Mouse (Mus musculus) skeletal muscle tissue, adult 2 months (tissue): Measurements from ENCODE around the gene Ndufa4l2.

Source experiments
- DNase-seq: peaks from one replicate; pipeline ENCODE4 v3.0.0-alpha.2; 2012; ENCODE audit warnings: low read depth, low spot score

Ndufa4l2 gene

DNA sequence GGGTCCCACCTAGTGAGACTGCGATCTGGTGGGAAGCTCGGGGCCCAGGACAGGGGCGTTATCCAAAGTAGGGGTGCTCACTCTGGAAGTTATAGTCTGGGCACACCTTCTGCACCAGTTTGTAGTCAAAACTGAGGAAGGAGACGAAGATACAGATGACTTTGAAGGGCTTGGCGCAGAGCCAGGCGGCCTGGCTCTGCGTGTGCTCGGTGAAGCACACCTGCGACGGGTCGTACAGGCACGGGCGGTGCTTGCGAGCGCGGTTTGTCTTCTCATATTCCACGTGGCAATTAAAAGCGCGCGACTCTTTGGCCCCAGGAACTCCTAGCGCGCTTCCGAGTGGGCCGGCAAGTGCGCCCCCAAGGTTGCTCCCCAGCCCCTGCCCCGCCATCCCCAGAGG lies 11.3 kb downstream of the Ndufa4l2 start:
- no peak for DNase-seq

DNA sequence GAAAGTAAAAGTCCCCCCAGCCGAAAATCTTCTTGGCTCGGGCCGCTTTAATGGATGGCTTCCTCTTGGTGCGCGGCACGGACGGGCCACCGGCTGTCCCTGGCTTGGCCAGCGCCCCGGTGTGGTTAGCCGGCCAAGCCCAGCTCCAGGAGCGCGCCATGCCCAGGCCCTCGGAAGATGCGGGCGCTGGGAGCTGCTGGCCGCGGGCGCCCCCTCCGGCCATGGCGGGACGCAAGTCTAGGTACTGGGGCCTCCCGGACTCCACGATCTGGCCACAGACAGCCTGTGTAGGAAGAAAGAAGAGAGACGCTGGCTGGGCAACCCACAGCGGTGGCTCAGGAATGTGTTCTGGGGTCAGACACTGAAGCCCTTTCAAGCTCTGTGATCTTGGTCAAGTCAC lies 11.9 kb downstream of the Ndufa4l2 start:
- DNase-seq: no peak

DNA sequence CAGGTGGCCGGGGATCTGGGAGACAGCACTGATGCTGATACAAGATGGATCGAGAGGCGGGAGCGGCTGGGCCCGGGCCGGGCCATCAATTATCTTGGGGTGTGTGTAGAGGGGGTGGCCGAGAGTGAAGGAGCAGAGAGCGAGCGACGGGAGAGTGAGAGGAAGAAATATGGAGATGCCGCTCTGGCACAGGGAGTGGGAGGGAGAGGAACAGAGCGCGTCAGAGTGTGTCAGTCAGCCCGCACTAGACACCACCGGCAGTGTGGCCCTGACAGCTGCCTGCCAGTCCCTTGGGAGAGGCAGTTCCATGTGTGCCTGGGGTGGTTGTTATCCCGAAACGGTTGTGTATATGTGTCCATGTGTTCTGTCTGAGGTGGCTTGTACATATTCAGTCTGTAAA lies 12.7 kb downstream of the Ndufa4l2 start:
- no peak for DNase-seq

DNA sequence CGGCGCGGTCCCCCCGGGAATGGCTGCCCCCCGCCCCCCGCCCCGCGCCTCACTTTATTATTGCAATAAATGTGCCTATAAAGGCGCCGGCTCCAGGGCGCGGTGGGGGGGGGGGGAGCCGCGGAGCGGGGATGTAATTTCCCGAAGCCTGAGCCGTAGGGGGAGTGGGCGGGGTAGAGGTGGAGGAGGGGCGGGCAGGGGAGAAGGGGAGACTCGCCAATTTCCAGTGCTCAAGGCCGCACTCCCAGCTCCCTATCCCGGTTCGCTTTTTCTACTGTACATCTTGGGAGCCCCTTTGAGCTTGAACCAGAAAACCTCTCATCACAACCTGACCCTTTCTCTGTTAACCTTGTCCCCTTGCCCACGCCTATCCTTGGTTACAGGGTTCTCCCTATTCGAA lies 16.2 kb downstream of the Ndufa4l2 start:
- no peak for DNase-seq

DNA sequence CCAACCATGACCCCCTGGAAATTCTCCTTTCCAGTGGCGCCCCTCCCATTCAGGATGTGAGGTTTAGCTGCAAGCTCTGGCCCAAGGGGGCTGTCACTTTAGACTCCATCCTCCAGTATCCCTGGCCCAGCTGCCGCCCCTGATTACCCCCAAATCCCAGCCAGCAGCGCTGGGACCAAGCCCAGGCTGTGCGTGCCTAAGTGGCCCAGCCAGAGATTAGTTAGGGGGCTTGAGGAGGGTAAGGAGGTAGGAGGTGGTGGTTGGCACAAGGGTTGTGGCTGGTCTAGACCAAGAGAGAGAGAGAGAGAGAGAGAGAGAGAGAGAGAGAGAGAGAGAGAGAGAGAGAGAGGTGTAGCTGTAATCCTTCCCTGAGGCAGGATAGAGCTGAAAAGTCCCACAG lies 16.8 kb downstream of the Ndufa4l2 start:
- DNase-seq: no peak

DNA sequence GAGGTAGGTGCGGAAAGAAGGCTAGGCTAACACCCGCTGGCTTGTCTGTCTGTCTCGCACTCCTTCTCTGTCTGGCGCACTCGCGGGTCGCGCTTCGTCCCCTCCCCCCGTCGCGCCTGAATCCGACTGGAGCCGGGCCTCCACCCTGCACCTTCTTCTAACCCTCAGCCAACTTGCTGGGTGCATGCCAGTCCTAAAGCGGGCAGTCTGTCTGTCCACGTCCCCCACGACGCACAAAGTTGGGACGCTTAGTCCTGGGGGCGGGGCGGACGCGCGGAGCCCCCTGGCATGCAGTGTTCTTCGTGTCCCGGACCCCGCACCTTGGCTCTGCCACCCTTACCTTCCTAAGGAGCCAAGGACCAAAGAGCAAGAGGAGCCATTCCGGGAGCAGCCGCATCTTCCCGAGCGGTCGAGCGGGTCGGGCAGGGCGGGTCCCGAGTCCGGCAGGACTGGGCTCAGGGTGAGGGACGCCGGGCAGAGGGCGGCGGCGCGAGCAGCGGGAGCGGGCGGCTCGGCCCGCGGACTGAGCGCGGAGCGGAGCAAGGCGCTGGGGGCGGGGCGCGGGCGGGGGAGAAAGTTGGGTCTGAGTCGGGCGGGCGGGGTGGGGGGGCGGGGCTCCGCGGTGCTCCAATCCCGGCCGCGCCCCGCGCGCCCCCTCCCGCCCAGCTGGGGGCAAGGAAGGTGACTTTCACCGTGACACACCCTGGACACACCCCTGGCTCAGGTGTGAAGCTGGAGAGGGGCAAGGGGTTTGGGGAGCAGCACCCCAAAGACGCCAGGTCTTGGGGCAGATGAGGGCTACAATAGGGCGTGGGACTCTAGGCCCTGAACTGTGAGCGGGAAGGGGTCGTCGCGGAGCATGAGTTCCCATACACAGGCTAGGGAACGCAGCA lies 19.5 kb downstream of the Ndufa4l2 start, which contains the start of gene Nxph4:
Gene Nxph4 (minus strand): TSS at position 524 of the 893 bp plus-strand sequence.
- DNase-seq: no peak

DNA sequence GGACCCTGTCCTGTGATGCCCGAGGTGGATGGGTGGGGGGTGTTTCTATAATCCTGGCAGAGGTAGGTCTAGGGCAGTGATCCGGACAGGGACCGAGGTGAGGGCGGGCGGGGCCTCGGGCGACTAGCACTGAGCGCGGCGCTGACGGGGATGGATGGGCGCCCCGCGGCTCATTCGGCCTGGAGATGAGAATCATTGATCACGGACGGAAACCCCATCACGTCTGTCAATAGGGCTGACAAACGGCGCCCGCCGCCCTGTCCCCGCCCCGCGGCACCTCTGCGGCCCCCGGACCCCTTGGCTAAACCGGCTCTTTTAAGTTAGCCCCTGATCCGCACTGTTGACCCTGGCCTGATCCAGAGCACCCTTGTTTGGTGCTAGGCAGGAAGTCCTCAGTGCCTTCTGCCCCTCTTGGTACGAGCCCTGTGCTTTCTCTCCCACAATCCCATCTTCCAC lies 20.2 kb downstream of the Ndufa4l2 start:
- no peak for DNase-seq

DNA sequence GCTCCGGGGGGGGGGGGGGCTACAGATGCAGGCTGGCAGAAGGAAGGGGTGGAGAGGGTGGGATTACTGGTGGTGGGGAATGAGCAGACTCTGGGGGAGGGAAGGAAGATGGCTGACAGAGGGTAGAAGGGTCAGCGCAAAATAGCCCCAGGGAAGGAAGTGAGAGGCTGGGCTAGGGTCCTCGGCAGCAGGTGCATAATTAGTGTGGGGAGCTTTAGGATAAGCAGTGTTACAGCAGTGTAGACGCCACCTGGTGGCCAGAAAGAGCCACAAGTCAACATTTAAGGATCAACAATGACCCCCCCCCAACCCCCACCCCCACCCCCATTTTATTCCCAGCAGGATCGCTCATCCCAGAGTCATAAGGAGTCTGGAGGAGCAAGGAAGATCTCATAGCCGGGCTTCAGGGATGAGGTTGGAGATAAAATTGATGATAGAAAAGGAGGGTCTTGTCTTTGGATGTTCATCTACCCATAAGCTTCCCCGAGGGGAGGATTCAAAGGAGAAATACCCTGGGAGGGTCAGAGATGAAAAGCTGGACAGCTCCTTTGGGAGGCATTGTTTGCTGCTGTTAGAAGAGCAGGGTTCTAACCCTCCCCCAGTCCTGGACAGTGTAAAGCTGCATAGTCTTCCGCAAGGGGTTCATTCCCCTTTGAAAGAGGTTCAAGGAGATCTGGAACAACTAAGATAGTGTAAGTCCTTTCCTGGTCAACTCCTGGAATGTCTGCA lies 22.0 kb downstream of the Ndufa4l2 start:
- DNase-seq: no peak

DNA sequence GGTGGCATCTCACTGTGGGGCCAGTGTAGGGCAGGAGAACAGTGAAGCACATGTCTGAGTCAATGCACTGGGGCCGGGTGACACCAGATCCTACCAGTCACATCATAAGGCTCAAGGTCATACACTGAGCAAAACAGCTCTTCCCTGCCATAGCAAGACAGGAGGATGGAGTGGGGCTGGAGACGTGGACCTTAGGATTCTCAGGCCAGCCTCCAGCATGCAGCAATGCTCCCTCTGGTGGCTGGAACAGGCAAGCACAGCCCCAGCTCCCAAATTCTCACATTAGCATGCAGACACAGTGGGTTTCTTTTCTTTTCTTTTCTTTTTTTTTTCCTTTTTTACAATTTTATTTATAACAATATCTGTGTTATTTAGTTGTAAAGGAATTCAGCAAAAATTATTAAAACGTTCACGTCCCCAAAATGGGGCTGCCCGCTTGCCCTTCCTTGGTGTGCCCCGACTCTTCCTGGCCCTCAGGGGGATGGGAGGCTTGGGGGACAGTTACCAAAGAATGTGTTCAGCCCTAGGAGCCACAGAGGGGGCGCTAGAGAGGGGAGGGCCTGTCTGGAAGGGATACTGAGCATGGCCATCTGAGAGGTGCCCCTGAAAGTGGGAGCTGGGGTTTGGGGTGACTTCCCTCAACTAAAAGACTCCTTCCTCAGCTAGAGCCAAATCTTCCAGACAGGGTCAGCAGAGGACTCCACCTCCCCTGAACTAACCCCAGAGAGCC lies 23.3 kb downstream of the Ndufa4l2 start:
- peak; percentile 66 for DNase-seq

DNA sequence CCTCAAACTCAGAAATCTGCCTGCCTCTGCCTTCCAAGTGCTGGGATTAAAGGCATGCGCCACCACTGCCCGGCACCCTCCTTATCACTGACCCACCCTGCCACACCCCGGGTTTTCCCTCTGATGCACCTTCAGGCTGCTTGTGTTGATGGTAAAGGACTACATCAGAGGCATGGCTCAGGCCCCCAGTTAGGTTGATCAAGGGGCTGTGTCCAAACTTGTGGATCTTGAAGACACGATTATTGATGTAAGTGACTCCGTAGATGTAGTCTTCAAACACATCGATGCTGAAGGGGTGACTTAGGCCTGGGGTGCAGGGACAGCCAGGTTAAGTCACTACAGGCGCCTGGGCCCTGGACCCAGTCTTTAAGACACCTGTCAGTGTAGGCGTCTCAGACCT lies 26.7 kb downstream of the Ndufa4l2 start:
- no peak for DNase-seq

DNA sequence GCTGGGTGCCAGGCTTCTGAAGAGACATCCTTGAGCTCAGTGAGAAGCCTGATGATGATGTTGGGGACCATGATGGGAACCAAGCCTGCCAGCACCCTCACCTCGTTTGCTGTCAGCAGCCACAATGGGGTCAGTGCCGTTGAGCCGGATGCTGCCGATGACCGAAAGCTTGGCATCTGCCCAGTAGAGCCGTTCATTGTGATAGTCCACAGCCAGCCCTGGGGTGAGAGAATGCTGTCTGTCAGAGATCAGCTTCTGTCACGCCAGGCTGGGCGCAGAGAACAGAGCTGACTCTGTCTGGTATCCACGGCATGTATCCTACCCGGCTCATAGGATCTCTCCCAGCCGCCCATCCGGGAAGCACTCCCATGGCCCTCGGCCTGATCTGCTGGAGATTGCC lies 27.3 kb downstream of the Ndufa4l2 start:
- DNase-seq: no peak

DNA sequence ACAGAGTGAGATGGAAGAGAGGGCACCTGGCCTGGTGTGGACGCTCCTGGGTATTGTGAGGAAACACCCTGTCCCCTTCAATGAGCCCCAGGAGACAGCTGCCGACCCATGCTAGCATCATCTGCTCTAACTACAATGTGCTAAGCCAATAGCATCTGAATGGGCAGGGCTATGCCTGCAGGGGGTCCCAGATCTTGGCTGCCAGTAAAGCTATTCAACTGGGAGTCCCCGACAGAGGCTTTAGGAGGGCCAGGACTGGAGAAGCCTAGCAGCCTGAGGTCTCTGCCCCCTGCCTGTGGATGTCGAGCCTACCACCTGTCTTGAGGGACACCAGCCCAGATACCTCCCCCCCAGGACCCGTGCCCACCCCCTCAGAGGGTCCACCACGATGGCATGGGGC lies 28.0 kb downstream of the Ndufa4l2 start:
- DNase-seq: no peak

DNA sequence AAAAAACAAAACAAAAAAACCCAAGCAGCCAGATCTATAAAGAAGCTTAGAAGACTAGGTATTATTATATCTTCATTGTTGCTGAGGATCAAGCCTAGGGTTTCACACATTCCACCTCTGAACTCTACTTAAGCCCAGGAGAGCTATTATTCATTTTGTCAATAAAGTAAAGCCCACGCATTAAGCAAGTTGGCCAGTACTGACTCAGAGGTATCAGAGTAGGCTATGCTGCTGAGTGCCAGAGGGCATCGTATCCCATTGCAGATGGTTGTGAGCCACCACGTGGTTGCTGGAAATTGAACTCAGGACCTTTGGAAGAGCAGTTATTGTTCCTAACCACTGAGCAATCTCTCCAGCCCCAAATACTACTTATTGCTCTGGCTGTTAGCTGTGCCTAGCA lies 29.1 kb downstream of the Ndufa4l2 start:
- DNase-seq: no peak

DNA sequence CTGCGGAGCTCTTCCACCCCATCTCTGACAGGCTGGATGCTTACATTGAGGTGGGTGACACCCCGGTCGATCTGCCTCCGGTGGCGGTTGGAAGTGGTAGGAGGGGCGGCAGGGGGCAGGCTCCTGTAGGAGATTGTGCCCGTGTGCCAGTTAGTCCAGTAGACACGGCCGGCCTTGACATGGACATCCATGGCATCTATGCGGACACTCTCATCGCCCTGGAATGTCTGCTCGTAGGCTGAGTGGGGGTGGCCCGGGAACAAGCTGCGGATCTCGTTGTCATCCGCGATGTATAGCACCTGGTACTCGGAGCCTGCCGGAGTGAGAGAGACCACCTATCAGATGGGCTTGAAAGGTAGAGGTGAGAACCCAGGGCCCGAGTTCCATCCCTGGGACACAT lies 29.6 kb downstream of the Ndufa4l2 start:
- no peak for DNase-seq

DNA sequence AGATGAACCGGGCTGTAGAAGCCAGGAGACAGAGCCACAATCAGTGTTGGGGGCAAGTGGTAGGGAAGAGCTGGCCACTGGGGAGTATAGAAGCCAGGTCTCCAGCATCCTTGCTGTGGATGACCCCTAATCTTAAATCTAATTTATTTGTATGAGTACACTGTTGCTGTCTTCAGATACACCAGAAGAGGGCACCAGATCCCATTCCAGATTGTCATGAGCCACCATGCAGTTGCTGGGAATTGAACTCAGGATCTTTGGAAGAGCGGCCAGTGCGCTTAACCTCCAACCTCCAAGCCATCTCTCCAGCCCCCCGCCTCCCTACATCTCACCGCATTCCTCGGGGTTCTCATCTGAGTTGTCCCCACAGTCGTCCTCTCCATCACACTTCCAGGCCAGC lies 31.7 kb downstream of the Ndufa4l2 start:
- no peak for DNase-seq

DNA sequence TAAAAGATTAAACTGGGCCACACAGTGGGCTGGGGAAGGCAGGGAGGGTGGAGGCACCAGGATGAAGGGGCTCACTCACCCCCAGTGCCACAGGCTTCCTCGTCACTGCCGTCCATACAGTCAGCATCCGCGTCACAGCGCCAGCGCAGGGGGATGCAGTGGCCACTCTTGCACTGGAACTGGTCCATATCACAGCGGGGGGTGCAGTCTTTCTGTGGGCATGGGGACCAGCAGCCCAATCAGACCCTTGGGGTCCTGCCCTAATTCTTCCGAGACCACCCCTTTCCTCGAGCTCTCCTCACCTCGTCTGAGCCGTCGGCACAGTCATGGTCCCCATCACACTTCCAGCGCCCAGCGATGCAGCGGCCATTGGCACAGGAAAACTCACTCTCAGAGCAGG lies 33.5 kb downstream of the Ndufa4l2 start:
- DNase-seq: no peak

DNA sequence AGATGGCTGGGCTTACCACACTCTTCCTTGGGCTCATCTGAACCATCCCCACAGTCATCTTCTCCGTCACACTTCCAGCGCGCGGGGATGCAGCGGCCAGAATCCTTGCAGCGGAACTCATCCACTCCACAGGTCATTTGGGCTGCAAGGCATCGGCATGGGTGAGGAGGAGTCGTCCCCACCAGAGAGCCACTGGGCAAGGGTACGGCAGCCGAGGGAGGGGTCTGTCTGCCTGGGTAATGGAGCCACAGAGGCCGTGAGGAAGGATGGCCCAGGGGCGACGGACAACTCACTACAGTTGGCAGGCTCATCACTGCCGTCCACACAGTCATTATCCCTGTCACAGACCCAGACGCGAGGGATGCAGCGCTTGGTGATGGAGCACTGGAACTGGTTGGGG lies 35.1 kb downstream of the Ndufa4l2 start:
- no peak for DNase-seq

DNA sequence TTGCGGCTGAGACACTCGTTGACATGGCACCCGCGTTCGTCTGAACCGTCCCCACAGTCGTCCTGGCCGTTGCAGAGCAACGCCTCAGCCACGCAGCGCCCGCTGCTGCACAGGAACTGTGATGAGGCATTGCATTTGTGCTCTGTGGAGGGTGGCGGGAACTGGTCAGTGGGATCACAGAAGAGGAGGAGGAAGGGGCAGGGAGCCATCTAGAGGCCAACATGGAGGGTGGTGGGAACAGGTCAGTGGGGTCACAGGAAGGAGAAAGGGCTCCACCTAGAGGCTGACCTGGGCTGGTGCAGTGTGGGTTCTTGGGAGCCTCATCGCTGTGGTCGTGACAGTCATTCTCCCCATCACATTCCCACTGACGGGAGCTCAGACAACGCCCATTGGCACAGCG lies 40.9 kb downstream of the Ndufa4l2 start:
- no peak for DNase-seq

DNA sequence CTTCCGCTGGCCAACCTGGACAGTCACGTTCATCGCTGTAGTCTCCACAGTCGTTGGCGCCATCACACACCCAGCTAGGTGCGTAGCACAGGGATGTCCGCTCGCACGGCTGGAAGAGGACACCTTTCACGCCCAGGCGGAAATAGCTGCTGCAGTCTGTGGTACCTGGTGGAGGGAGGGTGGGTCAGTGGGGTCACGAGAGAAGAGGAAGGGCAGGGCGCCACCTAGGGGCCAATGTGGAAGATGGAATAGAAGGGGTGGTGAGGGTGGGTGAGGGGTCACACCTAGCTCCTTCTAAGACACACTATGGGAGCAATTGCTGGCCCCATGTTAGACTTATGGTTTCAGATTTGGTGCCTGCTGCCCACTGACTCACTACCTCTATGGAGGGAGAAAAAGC lies 42.6 kb downstream of the Ndufa4l2 start:
- DNase-seq: no peak

DNA sequence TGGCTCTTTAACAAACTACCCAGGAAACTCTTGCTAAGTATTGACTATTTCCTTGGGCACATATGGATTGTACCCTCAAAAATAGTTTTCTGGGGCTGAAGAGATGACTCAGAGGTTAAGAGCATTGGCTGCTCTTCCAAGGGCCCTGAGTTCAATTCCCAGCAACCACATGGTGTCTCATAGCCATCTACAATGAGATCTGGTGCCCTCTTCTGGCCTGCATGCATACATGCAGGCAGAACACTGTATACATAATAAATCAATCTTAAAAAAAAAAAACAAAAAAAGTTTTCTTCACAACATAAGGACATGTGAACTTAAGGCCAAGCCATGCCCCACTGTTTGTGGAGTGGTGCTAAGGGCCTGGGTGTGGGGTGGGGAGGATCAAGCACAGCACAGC lies 46.4 kb downstream of the Ndufa4l2 start:
- no peak for DNase-seq

DNA sequence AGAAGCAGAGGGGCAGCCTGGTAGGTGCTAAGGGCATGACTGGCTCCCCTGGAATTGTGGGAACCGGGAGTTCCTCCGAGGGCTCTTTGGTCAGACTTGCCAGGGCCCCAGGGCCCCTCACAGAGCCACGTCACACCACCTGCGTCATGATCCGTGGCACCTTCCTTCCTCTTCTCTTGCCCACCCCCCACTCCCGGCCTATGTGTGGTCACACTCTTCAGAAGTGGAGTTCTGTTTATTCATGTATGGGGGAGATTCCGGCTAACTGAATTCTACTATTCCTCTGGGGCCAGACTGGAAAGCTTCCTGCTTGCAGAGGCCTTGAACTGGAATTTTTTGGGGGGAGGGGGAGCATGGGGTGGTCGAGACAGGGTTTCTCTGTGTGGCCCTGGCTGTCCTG lies 49.1 kb downstream of the Ndufa4l2 start:
- no peak for DNase-seq

DNA sequence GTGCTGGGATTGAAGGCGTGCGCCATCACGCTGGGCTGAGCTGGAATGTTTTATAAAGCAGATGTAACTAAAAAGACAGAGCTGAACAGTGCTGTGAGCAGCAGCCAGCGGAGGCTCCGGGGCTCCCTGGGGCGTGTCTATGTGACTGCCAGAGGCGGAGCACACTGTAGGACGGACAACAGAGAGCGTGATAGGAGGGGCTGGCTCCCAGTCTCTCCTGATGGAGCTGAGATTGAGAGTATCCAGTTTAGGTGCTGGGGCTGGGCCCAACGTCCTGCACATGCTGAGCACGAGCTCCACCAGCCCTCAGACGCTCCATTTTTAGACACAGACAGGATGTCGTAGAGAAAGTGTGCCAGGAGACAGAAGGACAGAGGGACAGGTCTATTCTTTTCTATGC lies 49.5 kb downstream of the Ndufa4l2 start:
- peak; percentile 52 for DNase-seq
